Mouse (Mus musculus): ENCODE measurements around the gene Uso1.
"Not testable (repeated sequence)": the region's sequence is repeated elsewhere in the genome, so short reads cannot be mapped to it uniquely, and the experiment has no call there.

Uso1 gene

DNA sequence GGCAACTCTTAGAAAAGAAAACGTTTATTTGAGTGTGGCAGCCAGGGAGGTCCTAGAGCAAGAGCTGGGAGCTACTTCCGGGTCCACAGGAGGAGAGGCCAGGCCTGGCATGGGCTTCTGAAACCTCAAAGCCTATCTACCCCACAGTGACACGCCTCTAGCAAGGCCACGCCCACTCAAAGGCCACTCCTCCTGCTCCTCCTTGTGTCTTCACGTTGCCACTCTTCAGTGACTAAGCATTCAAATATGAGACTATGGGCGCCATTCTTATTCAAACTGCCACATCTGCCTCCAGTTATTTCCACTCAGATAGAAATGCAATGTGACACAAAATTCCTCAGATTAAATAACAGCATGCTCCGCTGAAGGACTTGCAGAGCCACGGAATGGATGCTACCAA is 9.2 kb upstream of the Uso1 start:
- DNase-seq = peak; percentile 47 to 56

DNA sequence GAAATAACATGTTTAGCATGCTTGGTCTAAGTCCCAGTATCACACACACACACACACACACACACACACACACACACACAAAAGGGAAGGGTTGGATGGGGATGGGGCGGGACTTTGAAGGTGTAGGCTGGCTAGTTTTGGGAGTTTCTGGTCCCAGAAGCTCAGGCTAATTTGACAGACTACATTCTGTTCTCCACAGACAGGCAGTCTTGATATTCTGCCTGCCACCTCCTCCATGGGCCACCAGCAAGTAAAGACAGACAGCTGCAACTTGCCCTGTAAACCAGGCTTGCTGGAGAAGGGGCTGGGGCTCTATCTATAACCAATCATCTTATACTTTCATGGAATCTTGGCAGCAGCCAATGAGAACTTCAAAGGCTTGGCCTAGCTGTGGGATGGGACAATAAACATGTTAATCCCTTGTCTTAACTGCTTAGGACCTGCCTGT is 8.4 kb upstream of the Uso1 start:
- DNase-seq = no peak

DNA sequence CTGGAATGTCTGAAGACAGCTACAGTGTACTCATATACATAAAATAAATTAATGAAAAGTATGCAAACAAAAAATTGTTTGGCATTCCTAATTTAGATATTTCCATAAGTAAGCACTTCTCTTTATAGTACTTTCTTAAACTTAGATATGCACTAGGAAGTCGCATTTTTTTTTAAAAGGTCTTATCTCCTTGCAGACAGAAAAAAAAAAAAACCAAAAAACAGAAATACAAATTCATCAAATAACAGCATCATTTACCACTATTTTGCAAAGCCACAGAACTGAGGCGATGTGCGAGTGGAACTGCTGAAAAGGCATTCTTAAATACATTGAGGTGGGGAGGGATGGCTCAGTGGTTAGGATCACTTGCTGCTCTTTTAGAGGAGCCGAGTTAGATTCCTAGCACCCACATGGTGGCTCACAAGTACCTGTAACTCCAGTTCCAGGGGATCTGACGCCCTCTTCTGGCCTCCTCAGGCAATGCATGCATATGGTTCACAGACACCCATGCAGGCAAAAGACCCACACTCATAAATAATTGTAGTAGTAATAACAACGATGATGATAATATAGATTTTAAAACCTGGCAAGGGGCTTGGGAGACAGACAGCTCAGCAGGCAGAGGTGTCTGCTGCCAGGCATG is 7.6 kb upstream of the Uso1 start:
- DNase-seq = no peak

DNA sequence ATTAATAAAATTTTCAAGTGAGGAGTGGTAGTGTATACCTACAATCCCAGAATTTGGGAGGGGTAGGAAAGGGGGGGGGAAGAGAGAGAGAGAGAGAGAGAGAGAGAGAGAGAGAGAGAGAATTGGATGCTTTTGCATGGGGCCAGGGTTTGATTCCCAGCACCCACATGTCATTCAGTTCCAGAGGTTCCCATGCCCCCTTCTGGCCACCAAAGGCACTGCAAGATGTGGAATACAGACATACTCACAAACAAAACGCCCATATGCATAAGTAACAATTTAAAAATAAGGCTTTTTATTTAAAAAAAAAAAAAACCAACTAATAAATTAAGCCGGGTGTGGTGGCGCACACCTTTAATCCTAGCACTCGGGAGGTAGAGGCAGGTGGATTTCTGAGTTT is 5.6 kb upstream of the Uso1 start:
- DNase-seq = no peak

DNA sequence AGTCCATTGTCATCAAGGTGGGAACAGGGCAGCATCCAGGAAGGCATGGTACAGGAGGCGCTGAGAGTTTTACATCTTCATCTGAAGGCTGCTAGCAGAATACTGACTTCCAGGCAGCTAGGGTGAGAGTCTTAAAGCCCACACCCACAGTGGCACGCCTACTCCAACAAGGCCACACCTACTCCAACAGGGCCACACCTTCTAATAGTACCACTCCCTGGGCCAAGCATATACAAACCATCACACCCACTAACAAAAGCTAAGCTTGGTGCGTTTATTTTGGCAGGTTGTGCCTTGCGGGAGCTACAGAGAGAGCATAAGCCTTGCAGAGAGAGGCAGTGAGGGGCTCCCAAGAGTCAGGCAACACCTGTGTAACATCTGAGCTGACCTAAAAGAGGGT is 4.7 kb upstream of the Uso1 start:
- DNase-seq = not testable (repeated sequence)

DNA sequence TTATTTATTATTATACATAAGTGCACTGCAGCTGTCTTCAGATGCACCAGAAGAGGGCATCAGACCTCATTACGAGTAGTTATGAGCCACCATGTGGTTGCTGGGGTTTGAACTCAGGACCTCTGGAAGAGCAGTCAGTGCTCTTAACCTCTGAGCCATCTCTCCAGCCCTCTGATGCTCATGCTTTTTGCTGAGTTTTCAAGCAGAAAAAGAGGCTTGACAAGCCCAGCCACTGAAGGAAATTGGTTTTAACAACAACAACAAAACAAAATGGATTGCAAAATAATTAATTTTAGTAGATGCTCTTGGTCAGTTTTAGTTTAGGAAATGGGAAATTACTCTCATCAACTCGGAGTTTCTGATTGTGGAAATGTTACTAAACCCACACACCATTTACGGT is 2.8 kb upstream of the Uso1 start:
- no peak for DNase-seq

DNA sequence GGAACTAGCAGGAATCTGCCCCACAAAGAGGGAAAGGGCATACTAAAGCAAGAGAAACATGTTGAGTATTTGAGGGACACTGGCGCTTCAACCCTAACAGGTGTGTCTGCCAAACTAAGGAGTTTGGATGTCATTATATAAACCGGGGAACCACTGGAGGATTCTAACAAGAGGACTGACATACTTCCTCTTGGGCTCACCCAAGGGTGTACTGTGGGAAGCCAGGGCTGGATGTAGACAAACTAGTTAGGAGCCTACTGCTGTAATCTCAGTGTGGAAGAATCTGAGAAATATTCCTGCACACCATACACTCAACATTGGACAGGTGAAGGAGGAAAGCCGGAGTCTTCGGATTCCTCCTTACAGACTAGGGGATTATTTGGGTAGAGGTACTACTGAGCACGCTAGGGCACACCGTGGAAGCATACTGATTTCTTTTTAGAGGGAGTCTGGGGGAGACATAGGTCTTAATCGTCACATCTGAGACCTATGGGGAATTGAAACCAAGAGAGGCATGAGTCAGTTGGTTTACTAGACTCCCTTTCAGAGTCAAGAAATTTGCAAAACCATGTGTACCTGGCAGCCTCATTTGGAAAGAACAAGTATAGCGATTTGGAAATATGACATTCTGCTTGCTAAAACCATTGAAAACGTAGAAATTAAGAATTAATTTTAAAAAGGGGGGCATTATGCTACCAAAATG is 1.1 kb upstream of the Uso1 start:
- no peak for DNase-seq

DNA sequence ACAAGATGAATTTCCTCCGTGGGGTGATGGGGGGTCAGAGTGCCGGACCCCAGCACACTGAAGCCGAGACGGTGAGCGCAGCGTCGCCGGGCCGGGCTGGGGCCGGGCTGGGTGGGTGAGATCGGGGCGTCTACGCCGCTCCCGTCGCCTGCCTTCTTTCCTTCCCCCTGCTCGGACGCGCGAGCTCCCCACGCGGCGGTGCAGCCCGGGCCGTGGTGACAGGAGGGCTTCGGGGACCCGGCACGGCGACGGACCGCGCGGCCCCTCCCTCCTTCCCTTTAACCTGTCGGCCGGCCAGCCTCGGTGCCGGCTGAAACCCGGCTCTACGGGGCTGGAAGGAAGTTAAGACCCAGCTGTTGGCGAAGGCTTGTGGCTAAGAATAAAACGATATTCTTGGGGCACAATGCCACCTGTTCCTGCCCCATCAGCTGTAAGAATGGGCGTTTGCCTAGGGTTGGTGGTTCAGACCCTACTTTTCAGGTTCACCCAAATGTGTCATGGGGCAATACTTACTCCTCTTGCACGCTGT is 419 bp downstream of the Uso1 start:
- peak; percentile 46 to 51 for DNase-seq

DNA sequence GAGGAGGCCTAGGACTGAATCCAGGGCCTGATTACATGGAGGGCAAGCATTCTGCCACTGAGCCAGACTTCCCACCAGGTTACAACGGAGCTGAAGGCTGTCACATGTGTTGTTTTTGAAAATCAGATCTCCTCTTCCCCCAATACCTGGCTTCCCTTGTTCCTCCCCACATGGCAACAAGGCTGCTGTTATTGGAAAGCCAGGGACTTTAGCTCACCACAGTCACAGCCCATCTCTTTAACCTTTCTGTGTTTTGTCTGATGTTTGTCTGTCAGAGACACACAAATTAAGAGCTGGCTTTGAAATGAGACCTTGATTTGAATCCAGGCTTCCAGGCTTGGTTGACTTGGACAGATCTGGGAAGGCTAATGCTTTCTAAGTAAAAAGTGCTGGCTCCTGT is 1.5 kb downstream of the Uso1 start:
- no peak for DNase-seq

DNA sequence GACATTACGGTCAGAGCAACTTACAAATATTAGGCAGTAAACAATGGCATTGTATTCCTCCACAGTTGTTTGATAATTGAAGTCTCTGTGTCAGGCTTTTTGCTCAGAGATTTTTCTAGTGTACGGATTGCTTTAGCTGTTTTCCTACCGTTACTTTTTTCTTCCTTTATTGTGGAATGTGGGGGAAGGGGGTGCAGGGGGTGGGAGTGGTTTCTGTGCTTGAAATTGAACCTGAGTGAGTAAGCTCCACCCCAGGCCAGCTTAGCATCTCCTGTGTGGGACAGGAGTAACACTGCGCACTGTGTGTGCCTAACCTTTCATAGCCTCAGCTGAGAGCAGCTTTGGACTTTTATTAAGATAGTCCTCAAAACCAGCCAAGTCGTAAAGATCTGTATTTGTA is 4.0 kb downstream of the Uso1 start:
- DNase-seq = no peak

DNA sequence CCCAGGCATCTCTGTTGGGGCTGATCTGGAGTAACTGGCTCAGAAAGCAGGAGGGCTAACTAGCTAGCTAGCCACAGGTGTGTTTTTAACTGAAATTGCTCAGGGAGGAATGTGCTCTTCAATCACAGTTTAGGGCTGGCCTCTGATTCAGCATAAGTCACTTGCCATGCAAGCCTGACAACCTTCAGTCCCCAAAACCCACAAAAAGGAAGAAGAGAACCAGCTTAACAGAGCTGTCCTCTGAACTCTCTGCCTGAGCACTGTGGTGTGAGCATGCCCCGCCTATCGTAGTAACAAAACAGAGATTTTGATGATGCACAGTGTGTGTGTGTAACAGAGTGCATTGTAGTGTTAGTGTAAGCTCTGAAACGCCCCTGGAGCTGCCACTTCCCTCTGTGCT is 4.7 kb downstream of the Uso1 start:
- no peak for DNase-seq

DNA sequence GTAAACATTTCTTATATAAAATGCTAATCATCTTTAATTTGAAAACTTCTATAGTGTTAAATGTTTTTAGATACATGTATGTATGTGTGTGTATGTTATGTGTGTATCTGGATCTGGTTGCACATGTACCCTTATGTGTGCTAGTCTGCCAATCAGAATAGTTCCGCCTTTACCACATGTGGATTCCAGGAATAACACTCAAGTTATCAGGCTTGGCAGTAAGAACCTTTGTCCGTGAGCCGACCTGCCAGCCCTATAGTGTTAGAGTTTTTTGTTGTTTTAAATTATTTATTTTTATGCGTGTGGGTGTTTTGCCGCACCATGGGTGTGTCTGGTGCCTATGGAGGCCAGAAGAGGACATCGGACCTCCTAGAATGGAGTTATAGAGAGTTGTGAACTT is 5.9 kb downstream of the Uso1 start:
- DNase-seq = no peak

DNA sequence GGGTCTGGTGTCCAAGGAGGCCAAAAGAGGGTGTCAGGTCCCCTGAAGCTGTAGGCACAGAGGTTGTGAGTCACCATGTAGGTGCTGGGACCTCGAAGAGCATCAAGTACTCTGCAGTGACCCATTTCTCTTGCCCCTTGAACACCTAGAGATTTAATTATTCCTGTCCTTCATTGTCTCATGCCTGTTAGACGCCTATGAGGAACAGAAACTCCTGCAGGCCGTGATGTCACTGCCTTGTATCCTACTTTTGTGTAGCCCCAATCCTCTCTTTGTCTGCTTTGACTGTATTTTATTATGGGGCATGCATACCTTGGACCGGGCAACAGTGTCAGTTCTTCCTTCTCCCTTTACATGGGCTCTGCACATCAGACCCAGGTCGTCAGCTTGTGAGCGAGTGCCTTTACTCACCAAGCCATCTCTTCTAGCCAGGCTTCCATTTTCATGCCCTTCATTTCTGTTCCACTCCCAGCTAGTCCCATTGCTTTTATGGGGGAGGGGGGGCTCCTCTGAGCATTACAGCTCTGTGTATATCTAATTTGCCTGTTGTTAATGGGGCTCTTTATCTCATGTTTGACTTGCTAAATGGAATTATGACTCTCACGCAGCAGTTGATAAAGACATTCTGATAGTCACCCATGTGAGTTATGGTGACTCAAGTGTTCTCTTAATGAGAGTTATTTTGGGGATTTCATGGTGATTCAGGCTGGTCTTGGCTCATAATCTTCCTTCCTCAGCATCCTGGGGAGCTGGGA is 7.4 kb downstream of the Uso1 start:
- DNase-seq = no peak

DNA sequence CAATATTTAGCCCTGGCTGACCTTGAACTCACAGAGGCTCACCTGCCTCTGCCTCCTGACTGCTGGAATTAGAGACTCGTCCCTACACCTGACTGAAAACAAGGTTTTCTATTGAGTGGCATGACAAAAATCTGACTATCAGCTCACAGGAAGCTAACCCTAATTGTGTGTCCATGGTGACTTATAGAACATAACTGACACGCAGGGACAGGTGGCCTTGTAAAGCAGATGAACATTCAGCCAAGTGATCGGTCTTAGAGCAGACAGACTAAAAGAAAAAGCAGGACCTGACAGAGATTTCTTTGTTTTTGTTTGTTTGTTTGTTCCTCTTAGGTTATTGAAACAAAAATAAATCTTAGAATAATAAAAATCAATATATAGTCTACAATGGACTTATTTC is 10.5 kb downstream of the Uso1 start:
- DNase-seq = no peak

DNA sequence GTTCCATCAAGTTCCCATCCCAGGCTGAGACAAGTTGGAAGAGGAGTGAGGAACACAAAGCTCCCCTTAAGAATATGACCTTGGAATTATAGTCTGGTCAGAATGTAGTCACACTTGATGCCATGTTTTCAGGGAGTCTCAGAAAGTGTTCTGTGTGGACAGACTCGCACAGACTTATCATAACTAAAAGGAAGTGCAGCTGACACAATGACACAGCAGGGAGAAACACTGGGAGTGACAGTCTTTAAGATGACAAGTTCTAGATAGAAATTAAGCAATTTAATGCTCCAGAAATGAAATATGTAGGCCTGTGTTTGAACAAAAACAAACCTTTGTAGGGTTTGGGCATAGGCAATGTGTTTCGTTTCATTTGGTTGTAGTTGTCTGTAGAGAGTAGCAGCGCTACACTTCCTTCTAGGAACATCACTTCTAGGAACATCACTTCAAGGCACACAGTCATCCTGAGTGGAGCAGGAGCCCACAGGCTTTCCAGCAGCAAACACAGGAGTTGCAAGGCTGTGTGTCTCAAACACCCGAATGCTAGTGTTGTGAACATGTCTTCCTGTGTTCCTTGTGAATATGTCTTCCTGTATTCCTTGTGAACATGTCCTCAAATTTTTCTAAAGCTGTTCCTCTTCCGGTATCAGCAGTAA is 11.7 kb downstream of the Uso1 start:
- DNase-seq = no peak

DNA sequence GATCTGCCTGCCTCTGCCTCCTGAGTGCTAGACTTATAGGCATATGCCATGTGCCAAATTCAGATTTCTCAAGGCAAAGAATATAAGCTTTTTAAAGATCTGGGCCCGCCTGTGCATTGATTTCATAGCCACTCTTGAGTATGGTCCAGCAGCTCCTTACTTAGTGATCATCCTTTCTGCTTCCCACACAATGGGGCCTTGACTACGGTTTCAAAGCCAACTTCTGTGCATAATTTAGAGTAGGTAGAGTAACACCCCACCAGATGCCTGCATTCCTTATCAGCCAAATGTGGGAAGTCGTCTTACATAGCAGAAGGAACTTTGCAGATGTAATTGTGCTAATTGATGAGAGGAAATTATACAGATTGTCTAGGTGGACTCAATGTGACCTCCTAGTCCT is 17.1 kb downstream of the Uso1 start:
- DNase-seq = no peak

DNA sequence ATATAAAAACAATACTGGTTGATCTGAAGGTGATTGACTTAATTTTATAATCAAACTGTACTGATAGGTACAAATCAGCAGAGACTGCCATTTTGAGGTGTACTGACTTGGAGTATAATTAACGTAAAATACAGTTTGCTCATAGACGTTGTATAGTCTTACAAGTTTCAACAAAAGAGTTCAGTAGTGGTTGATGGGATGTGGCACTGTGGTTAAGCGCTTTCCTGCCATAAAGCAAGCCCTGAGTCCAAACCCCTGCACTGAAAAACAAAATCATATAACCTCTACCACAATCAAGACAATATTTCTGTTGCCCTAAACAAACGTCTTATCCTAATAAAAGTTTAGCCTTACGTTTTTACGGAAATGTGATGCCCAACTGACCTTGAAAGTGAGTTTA is 28.2 kb downstream of the Uso1 start:
- DNase-seq = no peak

DNA sequence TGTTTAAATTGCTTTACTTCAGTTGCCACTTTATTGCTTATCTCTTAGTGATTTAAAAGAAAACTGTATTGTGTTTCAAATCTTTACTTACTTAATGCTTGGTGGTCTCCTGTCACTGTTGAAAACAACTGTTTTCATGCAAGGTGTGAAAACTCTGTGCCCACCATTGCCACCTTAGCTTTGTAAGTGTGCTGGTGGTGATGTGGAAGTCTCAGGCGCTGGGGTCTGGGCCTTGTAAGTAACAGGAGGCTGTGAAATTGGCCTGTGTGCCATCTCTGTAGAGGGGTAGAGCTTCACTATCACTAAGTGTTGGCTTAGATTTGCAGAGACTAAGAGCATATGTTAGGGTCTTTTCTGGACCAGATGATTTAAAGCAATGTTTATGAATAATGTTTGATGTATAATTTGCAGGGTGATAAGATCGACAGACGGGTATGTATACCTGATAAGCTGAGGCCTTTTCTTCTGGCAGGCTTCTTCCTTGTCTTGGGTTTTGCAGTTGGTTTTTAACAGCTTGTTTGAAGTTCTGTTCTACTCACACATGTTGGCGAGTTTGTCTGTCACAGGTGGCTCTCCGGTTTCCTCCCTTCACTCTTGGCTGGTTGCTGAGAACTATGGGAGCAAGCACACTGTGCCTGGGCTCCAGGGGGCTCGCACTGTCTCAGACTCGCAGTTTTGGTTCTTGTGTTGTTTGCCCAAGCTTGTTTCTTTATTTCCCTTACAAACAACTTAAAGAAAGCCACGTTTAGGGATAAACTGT is 45.5 kb downstream of the Uso1 start:
- DNase-seq = no peak

DNA sequence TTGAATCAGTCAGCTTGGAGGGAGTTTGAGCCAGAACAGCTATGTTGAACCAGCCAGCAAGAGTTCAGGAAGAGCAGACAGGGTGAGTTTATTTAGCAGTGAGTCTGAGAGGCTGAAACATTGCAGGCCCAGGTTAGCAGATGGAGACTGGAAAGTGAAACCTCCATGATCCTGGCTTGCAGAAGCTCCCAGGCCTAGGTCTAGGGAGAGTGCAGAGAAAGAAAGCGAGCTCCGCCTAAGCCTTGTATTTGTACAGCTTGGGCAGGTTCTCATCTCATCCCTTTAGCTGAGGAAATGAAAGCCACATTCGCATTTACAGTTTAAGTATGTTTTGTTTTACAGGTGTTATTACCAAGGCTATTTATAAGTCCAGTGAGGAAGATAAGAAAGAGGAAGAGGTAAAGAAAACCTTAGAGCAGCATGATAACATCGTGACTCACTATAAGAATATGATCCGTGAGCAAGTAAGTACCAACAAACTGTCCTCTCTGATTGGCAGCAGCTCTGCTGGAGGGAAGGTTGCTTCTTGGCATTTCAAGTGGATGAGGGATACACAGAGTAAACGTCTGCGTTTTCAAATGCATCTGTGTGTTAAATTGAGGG is 51.2 kb downstream of the Uso1 start:
- DNase-seq = no peak

DNA sequence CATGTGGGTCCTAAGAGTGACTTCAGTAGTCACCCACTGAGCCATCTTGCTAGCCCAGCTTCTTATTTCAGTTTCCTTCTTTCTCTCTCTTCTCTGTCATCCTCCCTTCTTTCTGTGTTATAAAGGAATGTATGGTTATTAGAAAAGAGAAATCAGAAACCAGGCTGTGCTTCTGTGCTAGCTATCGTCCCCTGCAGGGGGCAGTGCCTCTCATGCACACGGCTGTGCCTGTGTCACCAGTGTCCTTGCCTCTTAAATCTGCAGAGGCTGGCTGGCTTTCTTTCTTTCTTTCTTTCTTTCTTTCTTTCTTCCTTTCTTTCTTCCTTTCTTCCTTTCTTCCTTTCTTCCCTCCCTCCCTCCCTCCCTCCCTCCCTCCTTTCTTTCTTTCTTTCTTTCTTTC is 58.0 kb downstream of the Uso1 start:
- not testable (repeated sequence) for DNase-seq

DNA sequence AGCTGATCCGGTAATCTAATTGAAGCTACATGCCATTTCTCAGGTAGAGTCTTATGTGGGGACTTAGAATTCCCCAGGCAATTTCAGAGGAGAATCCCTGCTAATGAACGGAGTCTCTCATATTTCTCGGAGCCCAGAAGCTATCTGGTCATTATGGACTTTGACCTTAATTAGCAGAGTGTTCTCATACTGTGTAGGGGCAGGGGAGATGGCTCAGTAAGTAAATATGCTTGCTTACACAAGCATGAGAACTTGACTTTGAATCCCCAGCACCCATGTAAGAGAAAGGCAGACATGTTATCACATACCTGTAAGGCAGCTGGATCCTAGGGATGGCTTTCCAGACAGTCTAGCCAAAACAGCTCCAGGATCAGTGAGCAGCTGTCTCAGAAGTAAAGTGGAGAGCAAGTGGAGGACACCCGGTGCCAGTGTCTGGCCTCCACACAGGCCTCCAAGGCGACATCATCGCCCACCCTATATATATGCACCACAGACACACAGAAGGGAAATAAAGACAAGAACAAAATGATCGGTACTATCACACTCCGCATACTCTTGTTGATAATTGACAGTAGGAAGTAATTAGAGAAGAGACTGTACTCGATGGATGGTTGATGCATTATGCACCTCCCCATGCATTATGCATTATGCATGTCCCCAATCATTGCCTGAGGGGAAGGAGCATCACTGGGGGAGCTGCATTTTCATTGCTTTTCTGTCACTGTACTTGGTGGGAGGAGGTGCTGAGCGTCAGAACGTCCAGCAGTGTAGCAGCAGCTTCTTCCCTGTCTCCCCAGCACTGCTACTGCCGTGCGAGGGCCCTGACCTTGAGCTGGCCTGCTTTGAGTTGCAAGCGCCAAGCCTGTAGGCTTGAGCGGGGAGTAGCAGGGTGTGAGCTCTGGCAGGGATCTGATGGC is 59.4 kb downstream of the Uso1 start:
- DNase-seq = no peak
